Mouse (Mus musculus) neural tube, embryonic 13.5 days (tissue): ENCODE data around the gene Ccdc12. TPM values are rescaled to one million over a fixed set of nuclear protein-coding genes. Genes with fewer than 3 reads are reported as not detected.
"Not testable (repeated sequence)": the region's sequence is repeated elsewhere in the genome, so short reads cannot be mapped to it uniquely, and the experiment has no call there.

Experiments used
- ATAC-seq: fragments of 200-750 bp; cut with Nextera tagmentation; 2 replicates; pipeline ENCODE4 v1.8.0; 2017; ENCODE audit warnings: low read depth, mild to moderate bottlenecking, moderate TSS enrichment, moderate library complexity
- H3K27ac ChIP-seq: fragments of 300-500 bp; sonication (generic); replicated peaks from 2 replicates; pipeline ENCODE4 v1.5.1; 2015; ENCODE audit warnings: moderate library complexity, mild to moderate bottlenecking, inconsistent platforms
- H3K27me3 ChIP-seq: fragments of 300-500 bp; sonication (generic); 2 replicates; pipeline ENCODE4 v1.6.1; 2015; ENCODE audit warnings: mild to moderate bottlenecking, inconsistent platforms
- H3K36me3 ChIP-seq: fragments of 300-500 bp; sonication (generic); 2 replicates; pipeline ENCODE4 v1.6.1; 2015; ENCODE audit warnings: mild to moderate bottlenecking, inconsistent platforms
- H3K4me1 ChIP-seq: fragments of 300-500 bp; sonication (generic); replicated peaks from 2 replicates; pipeline ENCODE4 v1.6.1; 2015; ENCODE audit warnings: inconsistent platforms
- H3K4me2 ChIP-seq: fragments of 300-500 bp; sonication (generic); 2 replicates; pipeline ENCODE4 v1.6.1; 2015; ENCODE audit warnings: inconsistent platforms, mild to moderate bottlenecking, moderate library complexity
- H3K4me3 ChIP-seq: fragments of 300-500 bp; sonication (generic); 2 replicates; pipeline ENCODE4 v1.5.1; 2015; ENCODE audit warnings: mild to moderate bottlenecking, inconsistent platforms
- H3K9ac ChIP-seq: fragments of 300-500 bp; sonication (generic); 2 replicates; pipeline ENCODE4 v1.6.1; 2015; ENCODE audit warnings: moderate library complexity, mild to moderate bottlenecking, inconsistent platforms
- H3K9me3 ChIP-seq: fragments of 300-500 bp; sonication (generic); 2 replicates; pipeline ENCODE4 v1.6.1; 2016; ENCODE audit warnings: inconsistent platforms
- WGBS: fragments of 180-500 bp; shearing (Covaris S2); methylation state at CpG from one replicate; pipeline ENCODE4 v1.1.7; 2015; 5-methylcytosine and 5-hydroxymethylcytosine counted together
- polyA plus RNA-seq: library from polyadenylated mRNA; unstranded; fragments of >200 nt; fragmentation: Nextera tagmentation; extraction: Ambion mirVana; gene quantifications from 2 replicates; pipeline ENCODE4 v1.2.1, GENCODE M21; 2015

Gene Ccdc12
- polyA plus RNA-seq, 1 experiment from 2014 or later, result 118 TPM

GRCm38 (mm10) chr9:110667219-110667836 is 11.0 kb downstream of the Ccdc12 start:
- Histone ChIP-seq H3K27me3 (no peaks in the 10 kb centered on the region), H3K4me2 (no peak overlapping the region), H3K36me3 (no peaks in the 10 kb centered on the region), H3K9me3 (no peaks in the 10 kb centered on the region), H3K4me1 (peaks cover 41% of the 10 kb centered on the region), H3K27ac (no peak overlapping the region), H3K4me3 (no peak overlapping the region), H3K9ac (no peak overlapping the region)
- no peak for ATAC-seq
- WGBS, result 59% methylated on average over 4 of the region's 4 CpGs

- H3K4me1 ChIP-seq, result peaks cover 52% of the 10 kb centered on the region
- 93% methylated on average over 6 of the region's 6 CpGs for WGBS
- H3K9me3 ChIP-seq, result no peaks in the 10 kb centered on the region
- H3K4me3 ChIP-seq, result no peak overlapping the region
- H3K36me3 ChIP-seq, result no peaks in the 10 kb centered on the region
- no peak overlapping the region for H3K9ac ChIP-seq
- no peak overlapping the region for H3K27ac ChIP-seq
- no peak for ATAC-seq
- no peak overlapping the region for H3K4me2 ChIP-seq
- H3K27me3 ChIP-seq, result no peaks in the 10 kb centered on the region
These were observed 12.4 kb downstream of the Ccdc12 start for GRCm38 (mm10) chr9:110668601-110669293.

- H3K9me3 ChIP-seq, result no peaks in the 10 kb centered on the region
- WGBS, result 91% methylated on average over 5 of the region's 5 CpGs
- H3K36me3 ChIP-seq, result no peaks in the 10 kb centered on the region
- no peak overlapping the region for H3K4me3 ChIP-seq
- no peak overlapping the region for H3K27ac ChIP-seq
- peaks cover 43% of the 10 kb centered on the region for H3K4me1 ChIP-seq
- ATAC-seq, result no peak
- H3K9ac ChIP-seq, result no peak overlapping the region
- no peak overlapping the region for H3K4me2 ChIP-seq
- no peaks in the 10 kb centered on the region for H3K27me3 ChIP-seq
These were observed 13.5 kb downstream of the Ccdc12 start for GRCm38 (mm10) chr9:110669785-110670184.

- WGBS, result 63% methylated on average over 7 of the region's 7 CpGs
- ATAC-seq, result peak; percentile 63; the same call in 1 of the 2 replicates
These were observed 16.3 kb downstream of the Ccdc12 start for GRCm38 (mm10) chr9:110672462-110673106.

DNA sequence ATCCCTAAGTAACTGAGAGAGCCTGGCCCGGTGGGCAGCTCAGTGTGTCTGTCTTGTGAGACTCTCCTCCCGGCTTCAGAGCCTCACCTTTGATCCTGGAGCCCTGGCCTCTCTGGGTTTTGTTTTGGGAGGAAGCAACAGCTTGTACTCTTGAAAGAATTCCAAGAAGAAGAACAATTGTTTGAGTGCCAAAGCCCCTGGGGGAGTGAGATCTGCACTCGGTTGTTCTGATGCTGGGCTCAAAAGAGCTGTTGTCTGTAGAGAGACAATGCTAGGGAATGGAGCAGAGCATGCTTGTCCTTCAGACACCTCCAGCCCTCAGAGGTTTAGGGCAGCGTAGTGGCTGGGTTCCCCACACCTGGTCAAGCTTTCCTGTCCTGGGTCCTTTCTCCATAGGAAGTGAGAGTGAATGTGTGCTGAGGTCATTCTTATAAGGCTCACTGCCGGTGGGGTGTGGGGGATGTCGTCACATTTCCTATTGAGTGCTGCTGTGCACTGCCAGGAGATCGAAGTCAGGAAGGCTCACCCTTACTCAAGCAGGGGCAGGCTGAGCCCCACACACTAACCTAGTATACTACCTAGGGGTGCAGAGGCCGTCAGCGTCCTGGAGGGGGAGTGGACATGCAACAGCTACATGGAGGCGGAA is 16.9 kb downstream of the Ccdc12 start:
- Histone ChIP-seq H3K27ac (0 out of 2 replicates have a peak overlapping the region, but pooled peaks have one; percentile 40), H3K4me2 (no peak overlapping the region), H3K4me3 (no peak overlapping the region), H3K9ac (no peak overlapping the region), H3K36me3 (no peaks in the 10 kb centered on the region), H3K9me3 (no peaks in the 10 kb centered on the region), H3K27me3 (no peaks in the 10 kb centered on the region), H3K4me1 (peaks cover 27% of the 10 kb centered on the region)
- 56% methylated on average over 10 of the region's 10 CpGs for whole genome bisulfite sequencing
- no peak for ATAC-seq

More at GRCm38 (mm10) chr9:110672462-110673106, 16.3 kb downstream of the Ccdc12 start:
- H3K27ac ChIP-seq, result 0 out of 2 replicates have a peak overlapping the region, but pooled peaks have one; percentile 40
- H3K4me3 ChIP-seq, result no peak overlapping the region
- no peaks in the 10 kb centered on the region for H3K9me3 ChIP-seq
- no peak overlapping the region for H3K9ac ChIP-seq
- H3K27me3 ChIP-seq, result no peaks in the 10 kb centered on the region
- H3K4me1 ChIP-seq, result peaks cover 23% of the 10 kb centered on the region
- H3K36me3 ChIP-seq, result no peaks in the 10 kb centered on the region
- no peak overlapping the region for H3K4me2 ChIP-seq

DNA sequence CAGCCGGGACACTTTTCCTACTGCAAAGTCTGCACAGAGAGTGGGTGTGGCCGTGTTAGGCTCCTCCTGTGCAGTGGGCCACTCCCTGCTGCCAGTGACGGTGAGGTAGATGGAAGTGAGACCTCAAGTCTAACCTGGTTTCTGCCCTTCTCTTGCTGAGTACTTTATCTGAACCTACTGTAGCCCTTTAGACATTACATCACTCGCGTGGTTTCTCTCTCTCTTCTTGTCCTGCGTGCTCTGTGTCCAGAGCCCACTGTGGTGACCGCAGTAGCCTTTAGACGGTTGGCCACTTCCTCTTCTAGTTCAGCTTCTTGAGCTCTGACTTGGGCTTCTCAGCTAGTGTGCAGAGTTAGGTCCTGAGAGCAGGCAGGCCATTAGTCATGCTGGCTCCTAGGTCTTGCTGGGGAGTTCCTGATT is 20.2 kb downstream of the Ccdc12 start:
- 88% methylated on average over 8 of the region's 8 CpGs for WGBS
- Histone ChIP-seq H3K4me2 (no peak overlapping the region), H3K4me1 (peaks cover 33% of the 10 kb centered on the region), H3K36me3 (no peaks in the 10 kb centered on the region), H3K27me3 (no peaks in the 10 kb centered on the region), H3K4me3 (no peak overlapping the region), H3K9me3 (no peaks in the 10 kb centered on the region), H3K9ac (no peak overlapping the region), H3K27ac (no peak overlapping the region)
- ATAC-seq, result no peak

- WGBS, result 79% methylated on average over 5 of the region's 5 CpGs
- Histone ChIP-seq H3K27ac (no peak overlapping the region), H3K9me3 (no peaks in the 10 kb centered on the region), H3K4me2 (no peak overlapping the region), H3K4me1 (peaks cover 40% of the 10 kb centered on the region), H3K4me3 (no peak overlapping the region), H3K9ac (no peak overlapping the region), H3K27me3 (no peaks in the 10 kb centered on the region), H3K36me3 (no peaks in the 10 kb centered on the region)
- no peak for ATAC-seq
These were observed 22.6 kb downstream of the Ccdc12 start for GRCm38 (mm10) chr9:110678886-110679285.

DNA sequence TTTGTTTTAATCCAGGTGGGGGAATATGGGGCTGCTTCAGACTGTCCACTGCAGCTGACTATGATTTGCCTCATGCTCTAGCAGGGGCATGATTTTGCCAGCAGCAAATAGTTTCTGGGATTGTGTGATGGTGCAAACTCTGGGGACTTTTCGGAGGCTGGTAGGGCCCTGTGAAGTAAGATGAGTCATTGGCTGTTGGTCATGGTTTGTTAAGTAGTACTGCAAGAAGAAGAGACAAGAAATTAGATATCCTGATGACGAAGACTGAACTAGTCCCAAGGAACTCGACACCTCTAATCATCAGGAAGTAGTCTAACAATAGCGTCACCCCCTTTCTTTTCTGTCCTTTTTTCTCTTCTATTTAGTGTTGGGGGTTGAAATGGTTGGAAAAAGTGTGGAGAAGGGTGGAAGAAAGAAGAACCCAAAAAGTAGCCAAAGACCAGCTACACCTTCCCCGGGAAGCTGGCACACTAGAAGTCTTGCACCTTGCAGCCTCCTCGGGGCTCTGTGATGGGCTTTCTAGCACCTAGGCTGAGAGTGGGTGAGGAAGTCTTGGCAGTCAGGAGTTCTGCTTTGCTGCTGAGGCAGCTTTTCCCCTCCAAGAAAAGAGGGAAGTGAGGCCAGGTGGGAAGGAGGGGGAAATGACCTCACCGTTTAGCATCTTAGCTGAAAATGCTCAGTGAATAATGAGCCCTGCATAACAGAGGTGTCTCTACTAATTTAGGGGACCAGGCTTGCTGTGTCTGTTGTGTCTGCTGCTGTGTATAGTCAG is 24.6 kb downstream of the Ccdc12 start:
- H3K27ac ChIP-seq, result peak overlapping the region; percentile 83

DNA sequence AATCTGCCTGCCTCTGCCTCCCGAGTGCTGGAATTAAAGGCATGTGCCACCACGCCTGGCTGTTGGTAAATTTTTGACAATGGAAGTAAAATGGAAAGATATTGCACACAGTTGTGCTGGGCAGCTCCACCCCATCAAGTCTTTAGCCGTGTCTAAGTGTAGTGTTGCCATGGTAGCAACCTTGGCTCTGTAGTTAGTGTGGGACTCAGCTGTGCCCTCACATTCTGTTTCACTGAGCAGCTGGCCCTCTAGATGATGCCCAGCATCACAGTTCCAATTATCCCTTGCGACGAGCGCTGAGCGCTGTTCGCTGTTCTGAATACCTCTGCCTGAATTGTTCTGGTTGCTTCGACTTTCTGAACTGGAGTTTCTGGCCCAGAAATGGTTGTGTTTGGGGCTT is 25.5 kb downstream of the Ccdc12 start:
- Histone ChIP-seq H3K9ac (no peak overlapping the region), H3K9me3 (no peaks in the 10 kb centered on the region), H3K27me3 (no peaks in the 10 kb centered on the region), H3K4me3 (no peak overlapping the region), H3K27ac (peak overlapping the region; percentile 83), H3K4me1 (peaks cover 64% of the 10 kb centered on the region), H3K4me2 (0 out of 2 replicates have a peak overlapping the region, but pooled peaks have one; percentile 13), H3K36me3 (no peaks in the 10 kb centered on the region)
- 30% methylated on average over 9 of the region's 9 CpGs for WGBS
- peak; percentile 83 for ATAC-seq

More for the DNA sequence above, 24.6 kb downstream of the Ccdc12 start:
- H3K4me2 ChIP-seq, result no peak overlapping the region
- no peak overlapping the region for H3K4me3 ChIP-seq
- no peak overlapping the region for H3K9ac ChIP-seq
- H3K27me3 ChIP-seq, result no peaks in the 10 kb centered on the region
- H3K9me3 ChIP-seq, result no peaks in the 10 kb centered on the region
- peaks cover 60% of the 10 kb centered on the region for H3K4me1 ChIP-seq
- no peaks in the 10 kb centered on the region for H3K36me3 ChIP-seq
- 92% methylated on average over 7 of the region's 7 CpGs for WGBS
- ATAC-seq, result no peak

- 29% methylated on average over 5 of the region's 5 CpGs for WGBS
- Histone ChIP-seq H3K9me3 (no peaks in the 10 kb centered on the region), H3K27me3 (no peaks in the 10 kb centered on the region), H3K4me2 (0 out of 2 replicates have a peak overlapping the region, but pooled peaks have one; percentile 13), H3K9ac (no peak overlapping the region), H3K4me3 (no peak overlapping the region), H3K27ac (peak overlapping the region; percentile 83), H3K4me1 (peaks cover 68% of the 10 kb centered on the region), H3K36me3 (no peaks in the 10 kb centered on the region)
- peak; percentile 57; the same call in 1 of the 2 replicates for ATAC-seq
These were observed 26.0 kb downstream of the Ccdc12 start for GRCm38 (mm10) chr9:110682255-110682654.

DNA sequence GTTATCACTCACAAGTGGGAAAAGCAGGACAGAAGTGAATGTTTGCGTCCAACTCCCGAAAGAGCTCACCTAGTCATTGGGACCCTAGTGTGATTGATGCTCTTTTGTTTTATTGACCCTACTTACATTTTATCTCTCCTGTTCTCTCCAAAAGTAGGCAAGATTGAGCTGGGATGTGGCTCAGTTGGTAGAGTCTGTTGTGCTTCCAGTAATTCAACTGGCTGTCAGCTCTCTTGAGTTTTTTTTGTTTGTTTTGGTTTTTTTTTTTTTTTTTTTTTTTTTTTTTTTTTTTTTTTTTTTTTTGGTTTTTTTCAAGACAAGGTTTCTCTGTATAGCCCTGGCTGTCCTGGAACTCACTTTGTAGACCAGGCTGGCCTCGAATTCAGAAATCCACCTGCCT is 26.4 kb downstream of the Ccdc12 start:
- not testable (repeated sequence) for ATAC-seq

More for the DNA sequence above, 26.4 kb downstream of the Ccdc12 start:
- H3K4me2 ChIP-seq, H3K9ac ChIP-seq, H3K9me3 ChIP-seq, H3K36me3 ChIP-seq, H3K27me3 ChIP-seq, H3K4me3 ChIP-seq: not testable (repeated sequence)
- Histone ChIP-seq H3K4me1 (peaks cover 67% of the 10 kb centered on the region), H3K27ac (peak overlapping the region; percentile 83; the same call in 1 of the 2 replicates)
- WGBS, result 65% methylated on average over 3 of the region's 3 CpGs
